Mouse (Mus musculus) layer of hippocampus, adult 9-10 months (tissue): ENCODE results near the gene Cenpp.
"Not testable (repeated sequence)": the region's sequence is repeated elsewhere in the genome, so short reads cannot be mapped to it uniquely, and the experiment has no call there.

Experiments used
- DNase-seq: peaks from one replicate; pipeline ENCODE4 v3.0.0; 2022; ENCODE audit warnings: low spot score

Cenpp gene

DNA sequence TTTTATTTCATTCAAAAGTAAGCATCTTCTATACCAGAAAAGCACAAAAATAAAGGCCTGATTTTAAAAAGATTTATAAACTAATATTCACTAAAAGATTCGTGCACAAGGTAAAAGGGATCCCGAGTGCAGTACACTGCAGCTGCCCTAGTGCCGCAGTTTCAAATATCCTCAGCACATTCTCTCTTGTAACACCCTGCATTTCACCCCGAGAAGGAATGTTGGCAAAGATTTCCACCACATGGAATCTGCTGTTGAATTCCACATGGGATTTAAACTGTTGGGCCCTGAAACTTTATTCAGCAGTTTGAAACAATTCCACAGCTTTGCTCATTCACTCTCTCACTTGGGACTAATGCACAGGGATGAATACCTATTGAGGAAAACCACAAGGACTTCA is 44.9 kb downstream of the Cenpp start, which contains the start of gene Ogn:
Gene Ogn (plus strand): TSS at position 333 of the 400 bp plus-strand sequence.
- no peak for DNase-seq

DNA sequence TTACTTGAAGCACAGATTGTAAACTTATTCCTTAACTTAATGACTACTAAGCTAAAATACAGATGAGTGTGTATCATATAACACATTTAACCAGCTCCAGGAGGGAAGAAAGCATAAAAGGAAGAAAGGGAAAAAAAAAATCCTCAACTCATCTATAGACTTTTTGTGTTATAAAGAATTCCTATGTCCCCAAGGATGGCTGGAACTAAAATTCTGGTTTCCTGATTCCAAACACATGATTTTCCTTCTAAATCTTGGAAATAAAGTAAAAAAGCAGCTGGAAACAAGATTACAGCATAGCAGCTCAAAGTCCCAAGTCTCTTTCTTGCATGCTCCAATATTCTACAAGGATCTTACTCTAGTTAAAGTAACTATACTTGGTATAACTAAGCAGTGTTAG is 49.0 kb downstream of the Cenpp start:
- no peak for DNase-seq

DNA sequence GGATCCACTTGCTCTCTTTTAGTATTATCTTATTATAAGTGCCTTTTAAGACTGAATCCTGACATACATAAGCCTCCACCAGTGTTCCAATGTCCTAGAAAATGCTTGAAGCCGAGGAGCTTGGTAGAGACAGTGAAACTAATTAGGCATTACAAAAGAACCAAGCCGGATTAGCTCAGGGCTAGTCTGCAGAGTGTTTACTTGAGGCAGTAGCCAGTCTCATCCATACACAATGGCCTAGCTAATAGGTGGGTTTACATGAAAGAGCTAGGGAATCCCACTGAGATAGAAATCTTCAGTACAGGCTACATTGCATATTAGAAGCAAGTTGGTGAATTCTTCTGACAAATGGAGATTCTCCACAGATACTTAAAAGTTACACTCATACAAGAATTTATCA is 50.0 kb downstream of the Cenpp start:
- DNase-seq = not testable (repeated sequence)

DNA sequence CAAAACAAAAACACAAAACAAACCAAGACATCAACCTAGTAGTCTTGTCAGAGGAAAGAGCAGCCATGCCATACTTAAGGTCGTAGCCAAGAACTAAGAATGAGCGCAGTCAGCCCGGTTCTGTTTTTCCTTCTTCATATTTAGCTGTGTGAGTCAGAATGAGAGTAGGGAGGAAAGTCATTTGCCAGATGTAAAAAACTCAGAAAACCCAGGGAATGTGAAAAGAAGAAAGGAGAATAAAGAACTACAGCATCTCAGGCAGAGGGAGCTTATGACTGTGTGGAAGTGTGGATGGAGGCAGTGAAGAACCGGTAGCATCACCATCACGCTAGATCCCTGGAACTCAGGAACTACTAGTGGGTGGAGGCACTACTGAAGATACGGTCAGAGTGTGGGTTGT is 66.5 kb downstream of the Cenpp start:
- DNase-seq = no peak

DNA sequence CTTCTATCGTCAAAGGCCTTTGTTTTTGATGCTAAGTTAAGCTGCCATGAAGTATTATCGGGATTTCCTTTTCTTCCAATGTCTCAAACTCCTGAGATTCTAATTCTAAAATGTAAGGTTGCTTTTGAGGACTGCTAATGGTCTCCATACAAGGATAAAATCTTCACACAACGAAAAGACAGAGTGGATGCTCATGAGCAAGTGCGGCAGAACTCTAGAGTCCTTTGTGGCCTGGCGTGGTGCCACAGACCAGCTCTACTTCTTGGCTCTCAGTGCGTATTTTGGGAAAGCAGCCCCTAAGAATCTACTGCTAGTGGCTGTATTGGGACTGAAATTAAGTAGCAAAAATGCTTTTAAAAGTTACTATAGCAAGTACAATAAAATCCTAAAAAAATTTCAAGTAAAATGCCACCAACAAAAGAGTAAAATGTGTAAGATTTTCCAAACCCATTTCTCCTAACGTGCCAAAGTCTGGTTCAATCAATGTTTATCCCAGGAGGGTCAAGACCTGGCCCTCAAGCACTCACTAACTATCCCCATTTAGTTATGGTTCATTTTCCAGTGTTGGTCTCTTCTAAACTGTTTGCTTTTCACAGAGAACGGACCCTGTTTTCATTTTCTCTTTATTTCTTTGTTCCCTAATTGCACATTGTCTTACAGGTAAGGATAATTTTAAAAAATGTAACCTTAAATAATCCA is 68.1 kb downstream of the Cenpp start:
- no peak for DNase-seq

DNA sequence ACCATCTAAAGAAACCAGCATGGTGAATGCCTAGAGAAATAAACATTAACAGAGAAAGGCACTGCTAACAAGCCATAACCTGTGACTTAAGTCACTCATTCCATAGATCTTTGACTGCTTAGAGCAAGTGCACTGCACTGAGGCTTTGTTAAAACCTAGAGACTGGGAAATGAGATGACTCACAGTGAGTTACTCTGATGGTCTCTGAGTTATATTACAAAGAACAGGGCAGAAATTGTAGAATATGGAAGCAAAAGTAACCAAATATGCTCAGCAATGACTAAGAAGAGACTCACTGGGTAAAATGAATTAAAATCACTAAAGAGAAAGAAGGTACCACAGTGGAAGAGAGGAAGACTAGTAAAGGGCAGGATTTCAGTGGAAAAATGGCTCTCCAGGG is 68.7 kb downstream of the Cenpp start:
- DNase-seq = no peak

DNA sequence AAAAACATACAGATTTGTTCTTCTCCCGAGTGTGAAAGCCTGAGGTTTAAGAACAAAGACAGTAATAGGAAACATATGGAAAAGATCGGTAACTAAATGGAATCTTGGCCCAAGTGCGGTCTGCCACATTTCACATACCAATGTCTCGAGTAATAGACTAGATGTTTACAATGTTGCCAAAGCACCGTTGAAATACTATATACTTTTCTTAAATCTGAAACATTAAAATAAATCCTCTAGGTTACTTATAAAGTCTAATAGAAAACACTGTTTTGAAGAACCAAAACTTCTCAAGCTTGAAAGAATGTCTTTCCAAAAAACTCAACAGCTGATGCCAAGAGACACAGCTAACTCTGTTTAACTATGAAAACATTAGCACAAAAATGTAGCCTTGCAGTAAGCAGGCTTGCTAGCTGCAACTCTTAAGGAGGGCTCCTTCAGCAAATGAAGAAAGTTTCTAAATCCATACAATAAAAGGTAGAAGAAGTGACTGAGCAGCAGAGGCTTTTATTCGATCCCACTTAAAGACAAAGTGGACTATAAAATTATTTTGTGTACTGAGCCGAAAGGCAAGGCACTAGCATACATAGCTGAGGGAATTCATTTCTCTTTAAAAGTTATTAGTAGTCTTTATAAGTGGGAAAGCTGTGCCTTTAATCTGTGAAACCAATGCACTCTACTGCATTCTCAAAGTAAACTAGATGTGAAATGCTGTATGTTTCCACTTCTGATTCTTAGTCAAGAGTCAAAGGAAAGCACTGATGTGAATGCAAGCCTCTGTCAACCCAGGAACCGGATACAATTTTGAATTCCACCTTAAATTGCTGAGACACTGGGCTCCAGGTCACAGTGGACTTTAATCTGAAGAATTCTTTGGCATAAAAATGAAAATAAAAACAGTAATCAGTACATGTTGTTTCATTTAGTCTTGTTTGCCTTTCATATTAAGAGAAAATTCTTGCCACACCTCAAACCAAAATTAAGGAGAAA is 70.7 kb downstream of the Cenpp start, which contains the start of gene Omd:
Gene Omd (plus strand): TSS at position 922 of the 990 bp plus-strand sequence.
- DNase-seq = no peak

DNA sequence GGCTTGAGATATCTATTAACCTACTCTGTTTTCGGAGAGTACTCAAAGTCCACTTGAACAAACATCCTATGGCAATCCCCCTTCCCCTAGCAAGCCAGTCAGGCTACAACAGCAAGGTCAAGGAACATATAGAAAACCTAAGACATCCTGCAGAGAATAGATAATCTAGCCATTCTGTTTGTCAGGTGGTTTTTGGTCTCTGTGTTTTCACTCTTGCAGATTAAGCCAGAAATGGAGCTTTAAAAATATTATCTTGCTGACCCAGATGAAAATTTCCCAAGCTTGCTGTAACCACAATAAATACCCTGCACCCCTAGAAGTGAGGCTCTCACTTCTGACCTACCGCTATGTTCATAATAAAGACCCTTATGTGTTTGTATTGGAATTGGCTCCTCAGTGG is 81.2 kb downstream of the Cenpp start:
- no peak for DNase-seq

DNA sequence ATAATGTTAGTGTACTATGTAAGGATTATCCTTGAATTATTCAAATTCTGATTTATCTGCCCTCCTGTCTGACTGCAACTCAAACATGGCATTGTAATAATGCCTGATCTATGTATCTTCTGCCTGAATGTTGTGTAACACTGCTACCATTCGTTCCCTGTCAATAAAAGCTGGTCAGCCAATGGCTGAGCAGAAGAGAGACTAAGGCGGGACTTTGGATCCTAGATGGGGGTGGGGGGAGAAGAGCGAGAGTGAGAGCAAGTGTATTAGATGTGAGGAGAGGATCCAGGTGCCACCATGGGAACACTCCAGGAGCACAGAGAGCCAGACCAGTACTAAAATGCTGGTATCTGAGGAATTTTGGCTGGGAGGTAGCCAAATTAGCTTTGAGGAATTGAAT is 82.2 kb downstream of the Cenpp start:
- DNase-seq = no peak

DNA sequence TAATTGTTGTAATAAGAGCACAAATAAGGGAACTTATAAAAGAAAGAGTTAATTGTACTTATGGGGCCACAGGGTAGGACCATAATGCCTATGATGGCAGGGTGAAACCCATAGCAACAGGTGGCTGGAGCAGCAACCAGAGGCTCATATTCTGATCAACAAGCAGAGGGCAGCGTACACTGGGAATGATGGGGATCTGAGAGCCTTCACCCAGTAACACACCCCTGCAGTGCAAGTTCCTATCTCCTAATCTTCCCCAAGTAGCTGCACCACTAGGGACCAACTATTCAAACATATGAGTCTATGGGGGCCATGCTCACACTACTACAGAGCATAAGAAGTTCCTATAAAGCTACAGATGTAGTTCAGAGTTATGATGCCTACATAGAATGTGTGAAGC is 88.2 kb downstream of the Cenpp start:
- DNase-seq = no peak

DNA sequence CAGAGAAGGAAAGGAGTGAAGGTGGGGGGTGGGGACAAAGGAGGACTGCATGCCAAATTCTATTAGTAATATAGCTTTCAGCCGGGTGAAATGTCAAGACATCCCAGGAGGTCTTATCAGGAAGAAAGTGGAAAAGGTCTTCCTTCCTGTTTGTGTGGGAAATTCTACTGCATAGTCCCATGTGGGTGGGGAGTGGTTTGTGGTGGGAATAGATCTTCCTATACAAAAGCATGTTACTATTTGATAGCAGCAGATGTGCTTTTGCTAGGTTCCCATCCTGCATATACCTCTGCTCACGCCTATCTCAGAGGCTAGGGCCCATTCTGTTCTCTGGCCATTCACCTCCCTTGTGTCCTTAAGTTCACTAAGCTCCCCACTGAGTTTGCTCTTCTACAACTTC is 91.7 kb downstream of the Cenpp start:
- no peak for DNase-seq

DNA sequence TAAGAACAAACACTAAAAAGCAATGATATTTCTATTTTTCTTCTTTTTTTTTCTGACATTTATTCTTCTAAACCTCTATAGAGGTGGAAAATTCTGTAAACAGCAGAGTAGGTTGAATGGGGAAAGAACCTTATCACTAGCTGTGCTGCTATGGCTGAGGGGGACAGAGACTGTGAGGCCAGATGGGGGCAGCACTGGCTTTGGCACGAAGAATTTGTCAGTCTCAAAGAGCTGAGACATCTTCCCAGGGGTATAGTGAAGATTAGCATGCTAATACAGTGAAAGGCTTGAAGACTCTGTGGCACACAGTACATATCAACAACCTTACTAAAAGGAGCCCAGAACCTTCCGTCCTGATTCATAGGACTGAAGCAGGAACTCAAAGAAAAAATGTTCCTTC is 93.4 kb downstream of the Cenpp start:
- DNase-seq = no peak

DNA sequence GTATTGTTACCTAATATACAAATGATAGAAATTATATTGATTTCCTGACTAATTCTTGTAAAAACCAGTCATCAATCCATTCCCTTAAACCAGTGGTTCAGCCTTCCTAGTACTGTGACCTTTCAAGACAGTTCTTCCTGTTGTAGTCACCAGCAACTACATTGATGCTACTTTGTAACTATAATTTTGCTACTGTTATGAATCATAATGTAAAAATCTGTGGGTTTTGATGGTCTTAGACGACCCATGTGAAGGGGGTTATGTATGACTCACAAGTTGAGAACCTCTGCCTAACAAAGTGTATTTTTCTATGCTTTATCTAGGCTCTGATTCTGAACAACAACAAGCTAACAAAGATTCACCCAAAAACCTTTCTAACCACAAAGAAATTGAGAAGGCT is 95.7 kb downstream of the Cenpp start:
- no peak for DNase-seq

DNA sequence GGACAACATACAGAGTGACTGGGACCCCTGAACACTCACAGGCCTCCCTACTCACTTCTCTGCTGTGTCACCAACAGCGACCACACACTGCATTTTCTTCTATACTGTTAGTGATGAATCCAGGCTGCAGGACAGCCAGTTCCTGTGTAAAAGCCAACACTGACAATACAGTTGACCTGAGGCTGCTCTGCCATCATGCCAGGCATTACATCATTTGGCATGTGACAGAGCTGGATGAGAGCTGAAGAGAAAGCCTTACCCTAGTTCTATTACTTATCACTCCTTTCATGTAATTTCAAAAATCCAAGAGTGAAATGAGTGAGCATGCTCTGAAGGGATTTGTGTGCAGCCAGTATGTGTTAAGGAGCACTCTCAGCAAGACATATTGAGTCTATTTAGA is 96.4 kb downstream of the Cenpp start:
- DNase-seq = no peak

DNA sequence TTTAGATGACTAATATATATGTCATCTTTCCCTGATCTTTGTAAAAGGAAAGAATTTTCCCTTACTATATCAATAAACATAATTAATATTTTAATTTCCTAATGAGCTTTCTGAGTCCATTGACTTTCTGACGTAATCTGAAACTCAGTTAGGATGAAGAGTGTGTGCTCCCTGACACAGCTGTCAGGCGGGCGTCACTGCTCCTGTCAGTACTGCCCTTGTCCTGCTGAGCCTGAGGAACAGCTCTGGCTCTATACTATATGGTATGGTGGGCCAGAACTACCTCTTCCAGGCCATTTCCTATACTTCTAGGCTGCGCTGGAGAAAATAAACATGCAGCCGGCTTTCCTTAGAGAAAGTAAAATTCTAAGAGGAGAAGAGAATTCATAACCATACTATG is 98.1 kb downstream of the Cenpp start:
- no peak for DNase-seq

DNA sequence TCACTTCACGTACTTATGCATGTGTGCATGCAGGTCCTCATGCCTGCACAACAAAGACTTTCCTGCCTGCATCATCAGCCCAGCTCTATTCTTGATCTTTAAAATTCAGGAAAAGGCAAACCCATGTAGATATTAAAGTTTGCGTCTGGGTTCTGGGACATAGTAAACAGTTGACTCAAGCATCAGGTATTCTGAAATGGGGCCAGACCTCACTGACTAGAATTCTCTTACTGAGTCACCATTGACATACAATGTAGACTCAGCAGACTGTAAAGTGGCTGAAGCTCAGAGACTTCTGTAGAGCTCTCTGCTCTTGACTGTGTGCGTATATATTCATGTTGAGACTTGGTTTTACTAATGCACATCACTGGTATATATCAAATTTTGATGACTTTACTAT is 103.0 kb downstream of the Cenpp start:
- DNase-seq = no peak

DNA sequence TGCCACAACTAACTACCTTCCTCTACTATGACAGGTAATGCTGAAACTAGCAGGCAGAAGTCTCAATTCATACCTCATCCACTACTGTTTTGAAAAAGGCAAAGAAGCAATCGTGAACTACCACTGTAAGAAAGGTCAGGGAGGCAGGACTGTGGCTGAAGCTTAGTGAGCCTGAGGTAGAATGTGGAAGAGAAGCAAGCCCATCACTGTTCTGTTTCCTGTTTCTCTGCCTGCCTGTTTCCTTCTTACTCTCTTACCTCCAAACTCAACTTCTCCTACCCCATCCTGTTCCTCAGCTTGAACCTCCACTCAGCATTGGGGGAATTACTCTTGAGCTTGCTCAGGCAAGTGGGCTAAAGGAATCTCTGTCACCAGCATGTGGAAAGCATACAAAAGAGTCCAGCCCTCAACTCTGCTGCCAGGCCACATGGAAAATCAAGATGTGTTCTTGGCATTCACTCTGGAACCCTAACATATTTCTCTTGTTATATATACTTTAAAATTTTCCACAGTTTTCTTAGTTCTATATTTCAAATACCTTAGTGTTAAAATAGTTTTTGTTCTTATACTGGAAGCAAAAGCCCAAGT is 104.9 kb downstream of the Cenpp start:
- DNase-seq = no peak

DNA sequence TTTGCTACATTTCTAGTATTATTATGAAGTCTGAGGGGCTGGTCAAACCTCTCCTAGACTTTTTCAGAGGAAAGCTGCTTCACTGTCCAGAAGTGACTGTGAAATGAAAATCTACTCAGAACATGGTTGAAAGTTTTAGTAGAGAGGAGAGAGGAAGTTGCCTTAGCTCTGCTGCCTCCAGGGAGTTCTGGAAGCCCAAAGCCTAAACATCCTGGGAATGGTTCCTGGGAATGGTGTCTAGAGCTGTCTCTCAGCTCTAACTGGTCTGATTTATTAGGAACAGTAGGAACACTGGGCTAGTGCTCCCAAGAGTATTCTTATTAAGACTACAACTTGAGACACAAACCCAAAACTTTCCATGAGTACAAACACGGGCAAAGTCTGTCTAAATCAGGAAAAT is 106.1 kb downstream of the Cenpp start:
- no peak for DNase-seq

DNA sequence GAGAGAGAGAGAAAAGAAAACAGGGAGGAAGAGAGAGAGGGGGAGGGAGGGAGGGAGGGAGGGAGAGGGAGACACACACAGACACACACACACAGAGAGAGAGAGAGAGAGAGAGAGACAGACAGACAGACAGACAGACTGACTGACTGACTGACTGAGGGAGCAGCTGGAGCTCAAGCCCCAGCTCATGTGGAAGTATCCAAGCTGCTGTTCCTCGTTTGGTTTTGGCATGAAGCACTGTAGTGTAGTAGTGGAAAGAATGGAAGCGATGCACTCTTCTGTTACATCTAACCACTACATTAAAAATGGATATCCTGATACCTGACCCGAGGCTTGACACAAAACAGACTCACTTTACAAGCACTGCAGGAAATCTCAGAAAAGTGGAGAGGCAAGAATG is 106.9 kb downstream of the Cenpp start:
- no peak for DNase-seq

DNA sequence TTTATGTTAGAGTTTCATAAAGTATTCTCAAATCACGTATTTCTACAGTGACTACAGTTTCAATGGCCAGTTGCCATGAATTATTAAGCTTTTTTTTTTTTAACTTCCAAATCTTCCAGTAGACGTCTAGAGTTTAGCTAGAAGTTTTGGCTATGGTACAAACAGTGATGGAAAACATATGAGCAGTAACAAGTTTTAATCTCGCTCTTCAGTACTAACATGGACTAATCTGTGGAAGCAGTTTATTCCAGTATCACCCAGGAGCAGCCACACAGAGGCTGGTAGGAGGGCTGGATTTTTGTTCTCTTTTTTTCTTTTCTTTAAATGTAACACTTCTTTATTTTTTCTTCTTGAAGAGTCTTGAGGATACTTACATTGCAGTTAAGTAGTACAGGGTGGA is 108.3 kb downstream of the Cenpp start, which contains the start of gene Aspn:
Gene Aspn (plus strand): TSS at position 165 of the 400 bp plus-strand sequence.
- no peak for DNase-seq

DNA sequence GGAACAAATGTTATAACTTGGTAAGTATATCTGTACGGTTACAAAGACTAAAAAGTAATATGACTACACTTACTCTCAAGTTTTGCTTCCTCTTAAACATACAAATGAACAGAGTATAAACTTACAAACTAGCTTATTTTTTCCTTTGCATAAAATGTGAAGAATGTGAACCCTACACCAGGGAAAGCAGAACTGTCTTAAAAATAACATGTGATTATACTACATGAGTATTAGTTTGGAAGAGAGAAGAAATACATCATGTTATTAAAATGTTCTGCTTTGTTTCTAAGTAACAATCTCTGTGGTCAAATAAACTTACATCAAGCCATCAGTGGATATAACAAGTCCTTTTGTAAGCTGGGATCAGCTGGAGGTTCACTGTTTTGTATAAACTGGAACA is 113.9 kb downstream of the Cenpp start:
- DNase-seq = no peak

DNA sequence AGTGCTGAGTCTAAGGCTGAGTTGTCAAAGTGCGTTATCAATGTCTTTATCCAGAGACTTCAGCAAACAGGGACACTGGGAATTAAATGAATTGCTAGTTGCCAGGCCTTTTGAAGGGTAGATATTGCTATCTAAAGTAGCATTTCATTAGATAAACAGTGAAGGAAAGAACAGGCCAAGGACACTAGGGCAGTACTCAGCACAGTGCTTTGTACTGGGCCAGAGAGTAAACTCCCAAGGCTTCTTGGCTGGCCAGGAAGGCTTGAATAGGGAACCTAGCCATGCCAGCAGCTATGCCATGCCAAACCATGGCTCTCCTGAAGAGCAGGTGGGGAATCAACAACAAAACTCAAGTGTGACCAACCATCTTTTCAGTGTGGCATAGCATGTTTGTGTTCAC is 115.6 kb downstream of the Cenpp start:
- DNase-seq = no peak

DNA sequence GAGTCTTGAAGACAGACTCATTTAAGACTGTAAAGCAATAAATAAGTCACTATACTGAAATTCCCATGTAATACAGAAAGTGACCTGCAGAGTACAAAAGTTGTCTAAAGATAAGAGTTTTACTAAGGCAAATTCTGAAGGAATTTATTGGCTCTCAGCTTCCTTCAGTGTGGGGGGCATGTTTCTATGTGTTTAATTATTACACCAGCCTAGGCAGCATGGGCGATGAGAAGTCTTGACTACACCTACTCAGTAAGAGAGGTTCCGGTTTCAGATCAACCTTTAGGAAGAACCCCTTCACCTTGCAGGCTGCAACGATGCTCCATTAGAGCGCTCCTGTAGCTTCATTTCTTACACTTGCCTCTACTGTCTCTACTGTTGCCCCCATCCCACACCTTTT is 121.9 kb downstream of the Cenpp start:
- no peak for DNase-seq
